Mouse (Mus musculus) large intestine, adult 2 months (tissue): ENCODE measurements at regions not wholly inside any gene's neighbourhood (a gene's known extent, or its start where the extent isn't known, plus 50 kb on each side); places are given as distances from the start of the nearest gene placed in this dataset.
"Not testable (repeated sequence)": the region's sequence is repeated elsewhere in the genome, so short reads cannot be mapped to it uniquely, and the experiment has no call there.

Experiments
- DNase-seq: peaks from one replicate; pipeline ENCODE4 v3.0.0-alpha.2; 2012; ENCODE audit warnings: low read depth, low spot score
- WGBS: fragments of 180-500 bp; shearing (Covaris S2); methylation state at CpG from one replicate; pipeline ENCODE4 v1.1.7; 2018; 5-methylcytosine and 5-hydroxymethylcytosine counted together

DNA sequence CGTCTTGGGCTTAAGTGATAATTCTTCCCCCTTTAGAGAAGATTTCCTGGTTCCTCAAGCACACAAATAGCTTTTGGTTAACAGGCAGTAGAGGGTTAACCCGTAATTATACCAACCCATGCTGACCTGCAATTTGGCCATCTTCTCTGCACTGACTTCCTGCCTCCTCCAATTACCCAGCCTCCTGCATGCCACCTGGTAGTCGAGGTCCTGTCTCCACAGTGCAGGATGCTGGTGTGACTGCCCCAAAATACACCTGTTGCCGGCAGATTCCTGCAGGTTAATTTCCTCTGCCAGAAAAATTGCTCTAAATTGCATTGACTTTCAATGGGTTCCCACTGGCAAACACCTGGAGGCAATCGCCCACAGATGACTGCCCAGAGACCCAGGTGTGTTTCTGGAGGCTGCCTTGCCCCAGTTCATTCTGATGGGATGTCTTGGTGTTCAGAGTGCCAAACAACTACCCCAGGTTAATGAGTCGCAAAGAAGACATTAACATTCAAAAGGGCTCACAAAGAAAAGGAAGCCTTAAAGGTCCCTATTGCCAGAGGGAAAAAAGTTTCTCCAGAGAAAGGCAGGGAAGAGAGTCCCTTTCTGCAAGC lies 591.5 kb upstream of the Ptbp2 start:
- no peak for DNase-seq
- 22% methylated on average over 6 of the region's 6 CpGs for WGBS

DNA sequence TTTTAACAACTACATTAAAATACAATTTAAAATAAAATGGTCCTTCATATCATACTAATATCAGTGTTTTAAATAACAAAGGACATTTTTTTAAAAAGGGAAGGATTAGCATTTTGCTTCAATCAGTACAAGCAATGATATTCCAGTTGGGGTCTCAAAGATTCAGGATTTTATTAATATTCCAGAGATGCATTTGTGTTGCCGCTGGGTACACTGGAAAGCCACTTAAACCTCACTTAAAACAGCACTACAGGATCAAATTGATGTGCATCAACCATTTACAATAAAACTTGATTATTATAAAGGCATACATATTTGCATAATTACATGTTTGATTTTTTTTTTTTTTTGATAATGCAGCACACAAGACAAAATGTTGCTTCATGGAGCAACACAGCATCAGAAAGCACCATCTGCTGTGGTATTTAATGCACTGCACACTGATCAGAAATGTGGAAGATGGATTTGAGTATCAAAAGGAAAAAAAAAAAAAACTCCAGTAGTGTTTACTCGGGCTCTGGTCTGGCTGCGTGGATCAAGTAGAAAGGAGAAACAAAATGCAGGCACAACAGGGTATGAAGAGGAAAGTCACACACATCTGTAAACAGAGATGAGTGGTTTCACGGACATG lies 558.6 kb upstream of the Ptbp2 start:
- no peak for DNase-seq
- WGBS = 61% methylated on average over 4 of the region's 4 CpGs

DNA sequence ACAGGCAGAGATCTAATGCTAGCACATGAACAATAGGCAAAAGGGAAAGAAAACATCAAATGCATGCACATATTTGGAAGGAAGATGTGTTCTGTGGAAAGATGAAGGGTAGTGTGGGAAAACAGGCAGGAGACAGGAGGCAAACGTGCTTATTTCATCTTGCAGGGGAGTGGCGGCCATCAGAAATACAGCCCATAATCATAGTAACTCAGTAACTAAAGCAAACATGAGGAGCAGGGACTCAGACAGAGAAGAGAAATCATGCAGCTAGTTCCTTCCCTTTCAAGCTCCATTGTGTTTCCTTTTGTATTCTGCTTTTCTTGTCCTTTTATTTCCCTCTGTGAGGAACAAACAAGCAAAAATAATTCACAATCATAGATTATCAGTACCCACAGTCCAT lies 557.6 kb upstream of the Ptbp2 start:
- peak; percentile 38 for DNase-seq
- 29% methylated on average over 2 of the region's 2 CpGs for WGBS

DNA sequence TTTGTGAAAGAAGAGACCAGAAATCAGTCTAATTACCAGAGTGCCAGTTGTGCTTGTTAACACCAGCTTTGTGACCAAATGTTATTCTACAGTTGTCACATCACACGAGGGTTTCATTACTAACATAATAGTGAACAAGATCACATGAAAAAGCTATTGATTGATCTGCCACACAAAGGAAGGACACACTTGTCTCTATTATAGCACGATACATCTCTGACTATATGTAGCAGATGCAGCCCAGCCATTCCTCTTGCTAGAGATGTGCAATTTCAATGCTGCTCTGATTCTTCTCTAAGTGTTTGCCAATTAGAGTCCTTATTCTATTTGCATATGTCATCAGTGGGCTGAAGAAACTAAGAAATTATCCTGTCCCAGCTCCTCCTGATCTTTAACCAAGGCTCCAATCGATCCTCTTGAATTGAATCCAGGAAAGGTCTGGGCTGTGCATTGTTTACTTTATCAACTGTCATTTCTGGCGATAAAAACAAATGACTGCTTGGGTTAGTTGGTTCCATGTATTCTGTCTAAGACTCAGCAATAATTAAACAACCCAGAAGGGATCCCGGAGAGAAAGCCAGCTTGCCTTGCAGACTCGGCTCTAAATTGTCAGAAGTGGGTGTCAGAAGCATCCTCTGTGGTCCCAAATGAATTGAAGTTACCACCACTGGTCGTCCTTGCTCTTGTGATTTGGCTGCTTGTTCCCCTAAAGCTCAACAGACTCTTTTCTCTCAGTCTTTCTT lies 551.7 kb upstream of the Ptbp2 start:
- DNase-seq = no peak
- 46% methylated on average over 7 of the region's 7 CpGs for WGBS

DNA sequence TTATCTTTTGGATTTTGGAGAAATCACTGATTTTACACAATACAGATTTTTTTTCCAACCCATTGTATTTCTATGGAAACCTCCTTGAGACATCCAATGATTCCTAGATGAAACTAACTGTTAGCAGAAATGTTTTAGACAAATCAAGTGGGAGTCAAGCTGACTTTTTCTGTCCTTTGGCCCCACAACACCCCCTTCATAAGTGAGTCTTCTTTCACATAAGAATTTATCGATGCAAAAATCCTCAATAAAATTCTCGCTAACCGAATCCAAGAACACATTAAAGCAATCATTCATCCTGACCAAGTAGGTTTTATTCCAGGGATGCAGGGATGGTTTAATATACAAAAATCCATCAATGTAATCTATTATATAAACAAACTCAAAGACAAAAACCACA lies 522.8 kb upstream of the Ptbp2 start:
- 83% methylated on average over 3 of the region's 3 CpGs for WGBS
- not testable (repeated sequence) for DNase-seq

DNA sequence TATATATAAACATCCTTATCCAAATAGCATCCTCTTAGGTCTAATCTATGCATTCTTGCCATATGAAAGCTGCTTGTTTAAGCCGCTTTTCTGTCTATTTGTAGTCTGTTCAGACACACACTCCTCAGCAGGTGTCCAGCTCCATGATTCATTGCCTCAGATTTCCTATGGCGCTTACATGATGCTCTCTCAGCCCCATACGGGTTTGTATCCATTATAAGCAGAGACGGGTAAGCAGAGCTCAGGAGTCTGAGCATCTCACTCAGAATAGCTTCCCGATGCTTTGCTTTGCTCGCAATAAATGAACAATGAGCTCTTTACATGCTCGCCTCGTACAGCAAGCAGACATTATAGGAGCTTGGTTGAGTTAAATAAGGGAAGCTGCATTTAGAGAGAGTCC lies 521.3 kb upstream of the Ptbp2 start:
- 76% methylated on average over 8 of the region's 8 CpGs for WGBS
- DNase-seq = no peak
